Mouse (Mus musculus) adrenal gland, postnatal 14 days (tissue): ENCODE results near the gene Tgfbr1. TPM values are rescaled to one million over a fixed set of nuclear protein-coding genes. Genes with fewer than 3 reads are reported as not detected.
"Not testable (repeated sequence)": the region's sequence is repeated elsewhere in the genome, so short reads cannot be mapped to it uniquely, and the experiment has no call there.

Experiments used
- DNase-seq: peaks from one replicate; pipeline ENCODE4 v3.0.0; 2021; ENCODE audit warnings: mixed read lengths
- total RNA-seq: library from RNA; stranded (reverse); gene quantifications from 2 replicates; pipeline ENCODE4 v1.2.3, GENCODE M21; 2021

Gene Tgfbr1
- total RNA-seq, 1 experiment from 2014 or later, result 25.5 TPM

- DNase-seq, result peak; percentile 17
These were observed 6.0 kb upstream of the Tgfbr1 start for GRCm38 (mm10) chr4:47347022-47347421.

GRCm38 (mm10) chr4:47349759-47350158 lies 3.3 kb upstream of the Tgfbr1 start:
- DNase-seq, result no peak

GRCm38 (mm10) chr4:47351386-47352049 lies 1.5 kb upstream of the Tgfbr1 start:
- DNase-seq, result peak; percentile 67

- peak; percentile 60 for DNase-seq
These were observed 861 bp upstream of the Tgfbr1 start for GRCm38 (mm10) chr4:47352061-47352661.

GRCm38 (mm10) chr4:47353416-47354111 lies 542 bp downstream of the Tgfbr1 start:
- DNase-seq, result peak; percentile 86

- no peak for DNase-seq
These were observed 1.3 kb downstream of the Tgfbr1 start for GRCm38 (mm10) chr4:47354304-47354703.

GRCm38 (mm10) chr4:47362662-47363061 lies 9.6 kb downstream of the Tgfbr1 start:
- DNase-seq, result no peak

GRCm38 (mm10) chr4:47363134-47363533 lies 10.1 kb downstream of the Tgfbr1 start:
- no peak for DNase-seq

- no peak for DNase-seq
These were observed 15.7 kb downstream of the Tgfbr1 start for GRCm38 (mm10) chr4:47368717-47369116.

GRCm38 (mm10) chr4:47378716-47379115 lies 25.7 kb downstream of the Tgfbr1 start:
- DNase-seq, result no peak

GRCm38 (mm10) chr4:47382426-47382825 lies 29.4 kb downstream of the Tgfbr1 start:
- no peak for DNase-seq

- not testable (repeated sequence) for DNase-seq
These were observed 38.9 kb downstream of the Tgfbr1 start for GRCm38 (mm10) chr4:47391926-47392325.

GRCm38 (mm10) chr4:47396251-47396650 lies 43.2 kb downstream of the Tgfbr1 start:
- no peak for DNase-seq

- no peak for DNase-seq
These were observed 45.1 kb downstream of the Tgfbr1 start for GRCm38 (mm10) chr4:47397951-47398687.

GRCm38 (mm10) chr4:47399824-47400223 lies 46.8 kb downstream of the Tgfbr1 start:
- peak; percentile 53 for DNase-seq

GRCm38 (mm10) chr4:47400314-47400713 lies 47.3 kb downstream of the Tgfbr1 start:
- DNase-seq, result no peak

GRCm38 (mm10) chr4:47402200-47402599 lies 49.2 kb downstream of the Tgfbr1 start:
- no peak for DNase-seq

GRCm38 (mm10) chr4:47404536-47404935 lies 51.5 kb downstream of the Tgfbr1 start:
- no peak for DNase-seq

GRCm38 (mm10) chr4:47407161-47407560 lies 54.1 kb downstream of the Tgfbr1 start:
- no peak for DNase-seq

GRCm38 (mm10) chr4:47417871-47418270 lies 64.8 kb downstream of the Tgfbr1 start:
- peak; percentile 20 for DNase-seq

GRCm38 (mm10) chr4:47419268-47419973 lies 66.4 kb downstream of the Tgfbr1 start:
- DNase-seq, result no peak

GRCm38 (mm10) chr4:47420191-47420590 lies 67.2 kb downstream of the Tgfbr1 start:
- DNase-seq, result no peak
